Mouse (Mus musculus) c-Kit-positive CD71-positive TER-119-negative erythroid progenitor cells, embryonic 14.5 days (primary cell): ENCODE measurements around the gene Tjp3.
"Not testable (repeated sequence)": the region's sequence is repeated elsewhere in the genome, so short reads cannot be mapped to it uniquely, and the experiment has no call there.

Experiments used
- DNase-seq: peaks from one replicate; pipeline ENCODE4 v3.0.0-alpha.2; 2013; ENCODE audit warnings: low read depth

The Tjp3 gene

GRCm38 (mm10) chr10:81231436-81231835 is 59.9 kb downstream of the Tjp3 start:
- no peak for DNase-seq

DNA sequence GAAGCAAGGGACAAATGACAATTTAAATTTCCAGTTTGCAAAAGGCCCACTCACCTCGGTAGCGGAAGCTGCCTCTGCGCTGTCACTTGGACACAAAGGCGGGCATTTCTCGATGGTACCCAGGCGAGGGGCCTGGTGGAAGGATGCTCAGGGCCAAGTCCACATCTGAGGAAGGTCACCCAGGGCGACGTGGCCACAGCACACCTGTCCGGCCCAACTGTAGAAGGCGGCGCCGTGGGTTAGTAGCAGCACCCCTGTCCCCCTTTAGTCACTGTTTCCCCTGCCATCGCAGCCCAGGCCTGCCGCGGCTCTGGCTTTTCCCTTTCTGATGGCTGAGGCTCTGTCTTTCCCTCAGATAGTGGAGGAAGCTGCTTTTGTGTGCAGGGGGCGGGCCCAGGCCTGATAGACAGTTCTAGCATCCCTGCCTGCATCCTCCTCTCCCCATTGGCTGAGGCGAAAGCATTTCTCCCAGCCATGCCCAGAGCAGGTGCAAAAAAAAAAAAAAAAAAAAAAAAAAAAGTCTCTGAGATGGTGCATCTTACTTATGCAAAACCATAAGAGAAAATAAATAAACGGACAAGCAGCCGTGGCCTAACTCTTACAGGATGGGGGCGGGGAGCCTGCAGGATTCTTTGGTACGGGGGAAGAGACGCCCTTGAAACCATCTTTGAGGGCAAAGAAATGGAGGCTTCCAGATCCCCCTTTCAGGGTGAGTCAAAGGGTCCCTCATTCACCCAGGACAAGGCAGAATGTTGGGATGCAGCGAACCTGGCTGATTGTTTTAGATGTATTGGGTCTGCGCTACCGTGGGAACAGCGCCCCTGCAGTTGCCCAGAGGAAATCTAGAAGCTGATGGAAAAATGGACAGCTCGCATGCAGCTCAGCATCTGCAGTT is 60.7 kb downstream of the Tjp3 start, which contains the start of gene Atcay:
Gene Atcay (minus strand): TSS at position 396 of the 895 bp plus-strand sequence.
- DNase-seq = no peak

DNA sequence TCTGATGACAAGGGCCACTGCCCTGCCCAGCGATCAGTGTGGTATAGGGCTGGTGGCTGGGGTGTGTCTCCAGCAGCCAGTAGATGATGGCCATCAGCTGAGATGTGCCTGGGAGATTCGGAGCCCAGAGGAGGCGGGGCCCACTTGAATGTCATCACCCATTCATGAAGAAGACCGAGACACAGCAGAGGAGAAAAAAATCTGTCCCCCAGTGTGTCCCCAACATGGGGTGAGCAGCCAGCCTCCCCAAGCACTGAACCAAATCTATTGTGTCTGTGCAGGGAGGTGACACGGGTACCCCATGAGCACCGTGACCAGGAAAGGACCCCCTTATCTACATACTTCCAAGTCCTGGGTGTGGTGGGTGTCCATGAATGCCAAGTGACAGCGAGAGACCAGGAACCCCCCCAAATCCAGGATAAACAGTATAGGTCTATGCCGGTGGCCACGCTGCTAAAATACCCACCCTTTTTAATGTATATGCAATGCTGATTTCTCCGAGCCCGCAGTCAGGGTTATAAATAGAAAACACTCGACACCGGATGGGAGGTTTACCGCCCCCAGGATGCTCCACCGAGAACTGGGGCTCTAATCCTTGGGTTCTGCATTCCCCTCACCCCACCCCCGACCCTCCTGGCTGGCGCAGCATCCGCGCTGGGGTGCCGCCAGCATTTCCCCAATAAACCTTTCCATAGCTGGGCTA is 61.5 kb downstream of the Tjp3 start:
- DNase-seq = no peak

- DNase-seq = not testable (repeated sequence)
Measured at GRCm38 (mm10) chr10:81223731-81224130, 67.7 kb downstream of the Tjp3 start.
